Mouse (Mus musculus) embryonic fibroblast, embryonic 13.5 days (primary cell): ENCODE data around the gene Rep15. TPM values are rescaled to one million over a fixed set of nuclear protein-coding genes. Genes with fewer than 3 reads are reported as not detected.

Experiments
- H3K27ac ChIP-seq: 2 replicates; pipeline ENCODE4 v1.5.1; 2012; ENCODE audit warnings: low read length, control low read depth, inconsistent platforms; ENCODE audit not compliant: insufficient read depth
- H3K4me1 ChIP-seq: 2 replicates; pipeline ENCODE4 v1.6.1; 2011; ENCODE audit warnings: low read length; ENCODE audit not compliant: control insufficient read depth, insufficient read depth
- H3K4me3 ChIP-seq: 2 replicates; pipeline ENCODE4 v1.5.1; 2011; ENCODE audit warnings: mild to moderate bottlenecking, control low read depth, low read length; ENCODE audit not compliant: insufficient read depth
- CTCF ChIP-seq: IDR thresholded peaks from 2 replicates; pipeline ENCODE4 v1.5.1; 2011; ENCODE audit warnings: mild to moderate bottlenecking, control low read depth, low read length, moderate library complexity, borderline replicate concordance; ENCODE audit not compliant: insufficient read depth
- POLR2A ChIP-seq: IDR thresholded peaks from 2 replicates; pipeline ENCODE4 v1.6.1; 2011; ENCODE audit warnings: low read depth, mild to moderate bottlenecking, control low read depth, low read length, moderate library complexity
- polyA plus RNA-seq: library from polyadenylated mRNA; stranded (reverse); fragments of >200 nt; gene quantifications from 2 replicates; pipeline ENCODE4 v1.2.4, GENCODE M21; 2011; ENCODE audit warnings: low read depth; ENCODE audit not compliant: missing spikeins, insufficient read length

Rep15 gene
- polyA plus RNA-seq: 1.5 and 2.1 TPM in 2 replicates

DNA sequence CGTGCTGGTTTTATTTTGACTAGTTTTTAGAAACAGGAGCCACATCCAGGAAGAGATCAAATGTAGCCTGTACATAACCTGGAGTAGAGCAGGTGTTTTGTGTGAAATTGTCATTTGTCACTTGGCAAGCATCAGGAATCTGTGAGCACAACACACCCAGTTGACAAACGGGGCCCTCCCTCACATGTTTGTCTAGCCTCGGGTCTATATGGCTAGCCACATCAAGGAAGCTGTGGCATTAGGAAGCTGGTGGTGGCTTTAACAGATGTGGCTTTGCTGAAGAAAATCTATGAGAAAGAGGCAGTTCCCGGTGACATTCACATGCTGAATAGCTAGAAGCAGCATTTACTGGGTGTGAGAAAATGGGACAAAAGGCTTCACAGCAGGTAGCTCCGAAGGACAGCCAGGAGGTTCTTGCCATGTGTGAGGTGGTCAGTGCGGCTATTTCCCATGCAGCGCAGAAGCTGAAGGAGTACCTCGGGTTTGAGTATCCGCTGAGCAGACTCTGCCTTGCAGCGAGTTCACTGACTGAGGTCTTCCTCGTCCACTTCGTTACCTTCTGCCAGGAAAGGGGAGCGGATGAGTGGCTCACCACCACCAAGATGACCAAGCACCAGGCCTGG is at the start of gene Rep15:
Gene Rep15, plus strand, starts transcription at position 282 of the 623 bp plus-strand sequence.
- H3K4me1 ChIP-seq: no peaks in the 10 kb centered on the region
- no peak within 1 kb of the TSS for H3K27ac ChIP-seq
- no peak within 1 kb of the TSS for H3K4me3 ChIP-seq
- TF ChIP-seq CTCF: no peak
- TF ChIP-seq POLR2A: no peak

DNA sequence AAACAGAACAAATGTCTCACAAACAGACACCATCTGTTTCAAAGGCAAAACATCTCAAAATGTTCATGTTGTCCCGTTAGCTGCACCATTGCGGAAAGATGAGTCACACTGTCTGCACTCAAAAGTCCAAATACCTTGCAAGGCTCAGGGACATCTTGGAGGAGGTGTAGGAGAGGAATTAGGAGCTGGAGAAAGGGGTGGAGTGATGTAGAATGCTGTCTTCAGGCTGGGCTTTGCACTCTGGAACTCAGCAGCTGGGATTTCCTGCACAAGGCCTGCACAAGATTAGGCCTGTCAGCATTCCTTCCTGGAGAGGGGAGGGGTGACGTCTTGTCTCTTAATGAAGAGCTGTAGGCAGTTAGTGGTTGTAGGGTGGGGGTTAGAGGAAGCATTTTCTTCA is 47.8 kb upstream of the Rep15 start:
- no peak for TF ChIP-seq CTCF
- no peak for TF ChIP-seq POLR2A

DNA sequence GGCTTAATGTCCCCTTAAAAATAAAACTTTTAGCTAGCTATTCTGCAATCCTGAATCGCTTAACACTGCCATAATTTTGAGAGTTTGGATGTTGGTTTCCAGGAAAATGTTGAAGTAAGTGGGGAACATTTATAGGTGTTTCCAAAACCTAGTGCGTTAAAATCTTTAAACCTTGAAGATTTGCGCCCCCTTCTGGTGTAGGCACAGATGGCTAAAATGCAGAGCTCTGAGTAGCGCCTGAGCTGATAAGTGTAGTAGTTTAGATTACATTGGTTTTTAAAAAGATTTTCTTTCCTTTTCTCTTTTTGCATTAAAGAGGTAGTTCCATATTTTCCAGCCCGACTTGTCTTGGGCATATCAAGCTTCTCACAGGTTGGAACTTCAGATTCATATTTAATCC is 38.1 kb upstream of the Rep15 start:
- Histone ChIP-seq H3K4me1 (no peaks in the 10 kb centered on the region), H3K27ac (no peak overlapping the region), H3K4me3 (no peak overlapping the region)
- TF ChIP-seq CTCF (no peak), POLR2A (no peak)

More for the DNA sequence above, 47.8 kb upstream of the Rep15 start:
- no peak overlapping the region for H3K4me3 ChIP-seq
- H3K27ac ChIP-seq: peak overlapping the region; percentile 77
- peaks cover 17% of the 10 kb centered on the region for H3K4me1 ChIP-seq

DNA sequence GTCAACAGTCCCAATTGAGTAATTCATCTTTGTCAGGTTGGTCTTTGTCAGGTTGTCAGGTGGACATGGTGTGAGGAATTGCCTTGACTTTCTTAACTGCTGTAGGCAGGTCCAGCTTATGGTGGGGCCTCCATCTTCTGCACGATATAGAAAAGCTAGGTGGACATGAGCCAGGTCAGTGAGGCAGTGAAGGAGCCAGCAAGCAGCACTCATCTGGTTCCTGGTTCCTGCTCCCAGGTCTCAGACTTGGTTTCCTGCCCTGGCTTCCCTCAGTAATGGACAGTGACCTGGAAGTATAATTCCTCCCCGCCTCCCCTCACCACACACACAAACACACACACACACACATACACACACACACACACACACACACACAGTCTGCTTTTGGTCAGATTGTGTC is 37.0 kb upstream of the Rep15 start:
- Histone ChIP-seq H3K4me3 (no peak overlapping the region), H3K4me1 (no peaks in the 10 kb centered on the region), H3K27ac (no peak overlapping the region)
- TF ChIP-seq CTCF: no peak
- TF ChIP-seq POLR2A: no peak

DNA sequence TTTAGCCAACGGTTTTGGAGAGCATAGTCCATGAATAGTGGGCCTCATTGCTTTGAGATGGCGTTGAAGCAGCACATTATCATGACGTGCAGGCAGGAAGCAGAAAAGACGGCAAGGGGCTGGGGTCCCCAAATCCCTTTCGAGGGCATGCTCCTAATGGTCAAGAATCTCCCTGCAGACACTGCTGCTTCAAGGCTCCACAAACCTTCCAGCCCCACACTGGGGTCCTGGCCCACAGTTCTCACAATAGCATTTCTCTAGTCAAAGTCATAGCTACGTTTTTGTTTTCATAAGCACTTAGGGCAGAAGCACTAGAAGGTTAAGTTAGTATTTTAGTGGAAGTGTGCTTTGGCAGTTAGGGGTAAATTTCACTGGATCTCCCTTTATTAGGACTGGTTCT is 36.5 kb upstream of the Rep15 start:
- H3K4me1 ChIP-seq: no peaks in the 10 kb centered on the region
- no peak for TF ChIP-seq CTCF
- no peak for TF ChIP-seq POLR2A
- H3K4me3 ChIP-seq: no peak overlapping the region
- no peak overlapping the region for H3K27ac ChIP-seq

DNA sequence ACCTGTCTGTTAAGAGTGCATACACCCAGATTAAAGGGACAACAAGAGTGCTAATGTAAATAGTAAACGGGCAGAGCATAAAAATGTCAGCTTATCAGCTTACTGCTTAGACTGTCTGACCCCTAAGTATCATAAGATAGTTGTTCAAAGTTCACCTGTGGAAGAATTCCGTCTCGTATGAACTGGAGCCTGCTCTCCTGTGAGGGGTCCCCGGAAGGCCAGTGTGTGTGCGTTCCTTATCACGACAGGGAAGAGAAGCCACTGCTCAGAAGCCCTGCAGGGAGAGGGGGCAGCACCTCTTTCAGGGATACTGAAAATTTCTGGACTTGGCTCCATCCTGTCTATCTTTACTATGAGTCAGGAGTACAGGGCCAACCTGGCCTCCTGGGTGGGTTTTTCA is 35.4 kb upstream of the Rep15 start:
- no peak for TF ChIP-seq CTCF
- no peak for TF ChIP-seq POLR2A
- no peak overlapping the region for H3K4me3 ChIP-seq
- no peaks in the 10 kb centered on the region for H3K4me1 ChIP-seq
- H3K27ac ChIP-seq: no peak overlapping the region

DNA sequence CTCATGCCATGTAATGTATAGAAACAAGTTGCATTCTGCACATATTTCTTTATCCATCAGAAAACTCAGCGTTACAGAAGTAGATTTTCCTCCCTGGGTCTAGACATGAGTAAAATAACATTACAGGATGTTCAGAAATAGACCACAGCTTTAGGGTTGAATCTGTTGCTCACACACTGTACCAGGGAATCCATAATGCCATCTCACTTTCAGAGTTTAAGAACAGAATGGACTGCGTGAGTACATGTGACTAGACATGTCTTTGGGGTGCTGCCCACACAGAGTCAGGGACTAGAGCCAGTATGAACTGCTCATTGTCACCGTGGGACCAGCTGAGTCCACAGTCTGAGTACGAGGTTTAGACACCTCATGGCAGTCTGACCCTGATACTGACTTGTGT is 33.7 kb upstream of the Rep15 start:
- TF ChIP-seq CTCF (no peak), POLR2A (no peak)
- no peak overlapping the region for H3K4me3 ChIP-seq
- H3K27ac ChIP-seq: no peak overlapping the region
- no peaks in the 10 kb centered on the region for H3K4me1 ChIP-seq

DNA sequence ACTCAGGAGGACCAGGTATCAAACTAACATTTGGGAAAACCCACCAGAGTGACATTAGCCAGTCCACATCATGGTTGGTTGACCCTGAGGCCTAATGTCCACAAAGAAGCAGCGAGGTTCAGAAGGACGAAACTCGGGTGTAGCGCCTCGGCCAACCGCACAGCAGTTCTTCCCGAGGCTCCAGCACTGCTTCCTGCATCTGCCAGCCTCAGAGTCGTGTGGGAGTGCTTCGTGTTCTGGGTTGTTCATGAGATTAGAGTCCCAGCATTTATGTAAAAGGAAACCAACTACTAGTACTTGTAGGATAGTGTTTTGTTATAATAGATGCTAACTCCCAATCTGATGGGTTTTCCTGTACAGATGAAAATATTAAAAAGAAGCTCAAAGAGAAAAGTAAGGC is 33.1 kb upstream of the Rep15 start:
- H3K27ac ChIP-seq: no peak overlapping the region

DNA sequence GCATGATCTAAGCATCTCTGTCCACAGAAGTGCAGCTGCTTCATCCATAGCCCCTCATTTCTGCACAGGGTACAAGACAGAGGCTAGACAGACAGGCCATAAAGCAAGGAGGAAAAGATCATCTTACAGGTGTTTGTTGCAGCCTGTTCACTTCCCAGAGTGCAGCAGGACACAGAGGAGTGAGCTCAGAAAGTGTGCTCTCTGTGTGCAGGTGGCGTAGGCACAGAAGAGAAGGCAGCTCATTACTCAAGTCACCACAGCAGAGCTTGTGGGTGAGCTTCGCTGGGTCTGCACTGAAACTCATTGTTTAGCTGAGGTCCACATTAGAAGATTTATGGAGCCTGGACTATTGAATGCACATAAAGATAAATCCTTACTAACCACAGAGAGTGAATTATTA is 32.6 kb upstream of the Rep15 start:
- Histone ChIP-seq H3K4me3 (no peak overlapping the region), H3K27ac (no peak overlapping the region), H3K4me1 (no peaks in the 10 kb centered on the region)
- TF ChIP-seq POLR2A: no peak
- no peak for TF ChIP-seq CTCF

More for the DNA sequence above, 33.1 kb upstream of the Rep15 start:
- Histone ChIP-seq H3K4me3 (no peak overlapping the region), H3K4me1 (no peaks in the 10 kb centered on the region)
- TF ChIP-seq POLR2A (no peak), CTCF (no peak)

DNA sequence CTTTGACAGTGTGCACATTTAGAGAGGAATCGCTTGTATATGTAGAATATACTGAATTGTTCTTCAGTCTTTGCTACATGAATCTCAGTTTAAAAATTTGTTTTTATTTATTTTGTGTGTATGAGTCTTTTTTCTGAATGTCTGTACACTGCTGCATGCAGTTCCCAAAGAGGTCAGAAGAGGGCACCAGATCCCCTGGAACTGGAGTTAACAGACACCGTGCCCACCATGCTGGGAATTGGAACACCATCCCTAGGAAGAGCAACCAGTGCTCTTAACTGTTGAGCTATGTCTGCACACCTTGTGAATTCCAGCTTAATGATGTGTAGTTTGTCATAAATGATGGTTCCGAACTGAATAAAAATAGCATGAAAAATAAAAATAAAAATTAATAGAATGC is 24.2 kb upstream of the Rep15 start:
- TF ChIP-seq CTCF: peak; percentile 43; the same call in 1 of the 2 replicates
- no peak for TF ChIP-seq POLR2A
- Histone ChIP-seq H3K4me3 (no peak overlapping the region), H3K27ac (no peak overlapping the region), H3K4me1 (peaks cover 3% of the 10 kb centered on the region; the same call in 1 of the 2 replicates)
